Mouse (Mus musculus) olfactory bulb, adult 2 months (tissue): ENCODE data around the gene Vill.

Experiments
- CTCF ChIP-seq: fragments of 200-500 bp; IDR thresholded peaks from 2 replicates; pipeline ENCODE4 v1.5.1; 2012; ENCODE audit warnings: low read depth, mild to moderate bottlenecking, low read length, moderate library complexity; ENCODE audit not compliant: insufficient read depth
- POLR2A ChIP-seq: fragments of 200-500 bp; IDR thresholded peaks from 2 replicates; pipeline ENCODE4 v1.6.1; 2012; ENCODE audit warnings: mild to moderate bottlenecking, low read depth, low read length, moderate library complexity; ENCODE audit not compliant: insufficient read depth

DNA sequence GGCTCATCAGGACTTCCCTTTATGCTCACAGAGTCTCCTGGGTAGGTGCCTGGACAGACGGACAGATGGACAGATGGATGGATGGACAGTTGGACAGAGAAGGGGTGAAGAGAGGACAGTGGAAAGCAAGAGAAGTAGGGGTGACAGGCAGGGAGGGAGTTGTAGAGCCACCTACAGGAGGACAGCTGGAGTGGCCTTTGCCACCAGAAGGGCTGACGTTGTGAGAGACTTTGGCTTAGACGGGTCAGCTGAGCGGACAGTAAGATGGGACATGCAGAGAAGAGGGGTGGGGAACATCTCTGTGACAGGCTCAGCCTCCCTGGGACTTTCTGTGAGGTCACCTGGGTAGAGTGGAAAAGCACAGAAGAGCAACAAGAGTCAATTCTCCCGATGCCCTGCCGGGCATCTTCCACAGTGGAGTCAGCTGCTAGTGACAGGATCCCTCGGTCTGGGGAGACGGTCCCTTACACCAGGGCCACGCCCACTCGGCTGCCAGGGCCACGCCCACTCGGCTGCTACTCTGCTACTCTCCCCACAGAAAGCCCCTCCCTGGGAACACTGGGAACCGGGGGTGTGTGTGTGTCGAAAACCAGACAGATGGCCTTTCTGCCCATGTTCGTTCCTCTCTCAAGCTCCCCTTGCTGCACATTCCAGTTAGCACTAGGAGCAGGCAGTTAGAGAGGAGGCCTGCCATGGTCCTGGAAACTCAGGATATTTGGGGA lies 47.8 kb downstream of the Vill start:
- TF ChIP-seq CTCF (no peak), POLR2A (no peak)
